Mouse (Mus musculus) liver, embryonic 14.5 days (tissue): ENCODE results near the gene Hist1h2ba. TPM values are rescaled to one million over a fixed set of nuclear protein-coding genes. Genes with fewer than 3 reads are reported as not detected.
A peak's percentile ranks its signal among the peaks of the same experiment; 100 is the strongest.

Experiments used
- ATAC-seq: fragments of 200-750 bp; cut with Nextera tagmentation; 2 replicates; pipeline ENCODE4 v1.8.0; 2017; ENCODE audit warnings: moderate number of reproducible peaks, mild to moderate bottlenecking, moderate library complexity; ENCODE audit not compliant: insufficient read depth
- DNase-seq, 3 experiments: peaks; one replicate each; pipeline ENCODE4 v3.0.0-alpha.2; 2012 to 2013; ENCODE audit warnings: low read depth in 3 of 3, low spot score in 3 of 3
- H3K27ac ChIP-seq: fragments of 300-500 bp; sonication (generic); 2 replicates; pipeline ENCODE4 v1.5.1; 2014; ENCODE audit warnings: moderate library complexity, mild to moderate bottlenecking, control low read depth, inconsistent platforms
- H3K27me3 ChIP-seq: fragments of 300-500 bp; sonication (generic); 2 replicates; pipeline ENCODE4 v1.6.1; 2014; ENCODE audit warnings: mild to moderate bottlenecking, low read length, moderate library complexity; ENCODE audit not compliant: control insufficient read depth, insufficient read depth
- H3K36me3 ChIP-seq: fragments of 300-500 bp; sonication (generic); replicated peaks from 2 replicates; pipeline ENCODE4 v1.6.1; 2014; ENCODE audit warnings: low read depth; ENCODE audit not compliant: control insufficient read depth, insufficient read depth
- H3K4me1 ChIP-seq, 2 experiments: fragments of 200-500 bp in 1 of 2; fragments of 300-500 bp in 1 of 2; sonication (generic) in 1 of 2; replicated peaks; 2 replicates each; pipeline ENCODE4 v1.6.1; 2012 to 2014; ENCODE audit warnings: antibody characterized with exemption in 1 of 2, inconsistent platforms in 1 of 2, low read length in 1 of 2; ENCODE audit not compliant: control insufficient read depth in 2 of 2, insufficient read depth in 2 of 2
- H3K4me2 ChIP-seq: fragments of 300-500 bp; sonication (generic); 2 replicates; pipeline ENCODE4 v1.6.1; 2014; ENCODE audit warnings: low read depth, mild to moderate bottlenecking, control low read depth, moderate library complexity
- H3K4me3 ChIP-seq, 2 experiments: fragments of 200-500 bp in 1 of 2; fragments of 300-500 bp in 1 of 2; sonication (generic) in 1 of 2; 2 replicates each; pipeline ENCODE4 v1.5.1; 2012 to 2014; ENCODE audit warnings: low read depth in 2 of 2, low read length in 2 of 2, mild to moderate bottlenecking in 2 of 2, control low read depth in 1 of 2, inconsistent platforms in 1 of 2, moderate library complexity in 1 of 2; ENCODE audit not compliant: insufficient read depth in 1 of 2
- H3K9ac ChIP-seq: fragments of 300-500 bp; sonication (generic); replicated peaks from 2 replicates; pipeline ENCODE4 v1.6.1; 2014; ENCODE audit warnings: mild to moderate bottlenecking, control low read depth, moderate library complexity
- H3K9me3 ChIP-seq: fragments of 300-500 bp; sonication (generic); 2 replicates; pipeline ENCODE4 v1.6.1; 2016; ENCODE audit warnings: low read length, mixed read lengths; ENCODE audit not compliant: control insufficient read depth
- CTCF ChIP-seq: IDR thresholded peaks from 2 replicates; pipeline ENCODE4 v1.5.1; 2016; ENCODE audit warnings: antibody characterized with exemption, low read depth, control low read depth
- EP300 ChIP-seq: IDR thresholded peaks from 2 replicates; pipeline ENCODE4 v1.6.1; 2016; ENCODE audit warnings: antibody characterized with exemption, low read depth
- WGBS: fragments of 180-500 bp; shearing (Covaris S2); extraction: QIAGEN DNeasy Blood & Tissue Kit; methylation state at CpG from one replicate; pipeline ENCODE4 v1.1.7; 2014; ENCODE audit not compliant: insufficient replicate concordance; 5-methylcytosine and 5-hydroxymethylcytosine counted together
- polyA plus RNA-seq, 2 experiments: library from polyadenylated mRNA; depleted of rRNA in 1 of 2; stranded (reverse) in 1 of 2; unstranded in 1 of 2; fragments of >200 nt; fragmentation: Nextera tagmentation in 1 of 2; extraction: Ambion mirVana in 1 of 2; gene quantifications; 2 replicates each; pipeline versions ENCODE4 v1.2.1 to v1.2.3; 2012 to 2014

Hist1h2ba gene
- polyA plus RNA-seq, 2 experiments, result not detected

DNA sequence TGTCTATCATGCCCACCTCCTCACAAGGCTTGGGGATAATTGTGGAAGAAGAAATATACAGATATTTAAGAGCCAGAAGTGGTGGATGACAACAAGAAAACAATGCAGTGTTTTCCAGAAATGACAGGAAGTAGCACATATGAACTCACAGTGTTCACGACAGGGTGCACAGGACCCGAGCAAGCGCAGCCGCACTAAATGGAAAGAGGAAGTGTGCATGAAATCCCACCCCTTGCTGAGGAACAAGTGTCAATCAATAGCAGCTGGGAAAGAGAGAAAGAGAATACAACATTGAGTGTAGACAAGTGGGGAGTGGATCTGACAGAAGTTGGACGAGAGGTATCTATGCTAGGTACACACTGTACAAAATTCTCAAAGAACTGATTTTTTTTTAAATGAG lies 22.6 kb downstream of the Hist1h2ba start:
- Histone ChIP-seq H3K36me3 (no peaks in the 10 kb centered on the region), H3K9ac (no peak overlapping the region)
- 18% methylated on average over 5 of the region's 5 CpGs for WGBS

DNA sequence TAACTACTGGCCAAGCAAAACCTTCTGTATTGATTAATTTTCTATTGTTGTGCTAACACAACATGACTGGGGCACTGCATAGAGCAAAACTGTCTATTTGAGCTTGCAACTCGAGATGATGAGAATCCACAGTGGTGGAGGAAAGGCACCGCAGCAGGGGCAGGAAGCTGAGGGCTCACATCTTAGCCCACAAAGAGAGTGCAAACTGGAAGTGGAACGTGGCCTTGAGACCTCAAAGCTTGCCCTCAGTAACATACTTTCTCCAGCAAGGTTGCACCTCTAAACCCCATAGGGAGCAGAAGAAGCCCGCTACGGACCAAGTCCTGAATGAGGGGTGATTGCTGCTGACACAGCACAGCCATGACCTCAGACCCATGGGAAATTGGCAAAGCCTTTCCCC lies 23.8 kb downstream of the Hist1h2ba start:
- WGBS, result 29% methylated on average over 5 of the region's 5 CpGs
- H3K27ac ChIP-seq, result no peak overlapping the region
- no peak overlapping the region for H3K4me3 ChIP-seq
- peaks cover 11 to 24% of the 10 kb centered on the region in 2 experiments; a peak in 2 of 4 replicates for H3K4me1 ChIP-seq
- DNase-seq, result no peak
- no peaks in the 10 kb centered on the region for H3K27me3 ChIP-seq
- H3K9me3 ChIP-seq, result no peaks in the 10 kb centered on the region
- no peak for TF ChIP-seq EP300
- no peak for TF ChIP-seq CTCF
- no peak overlapping the region for H3K4me2 ChIP-seq
- no peak for ATAC-seq
- no peak overlapping the region for H3K9ac ChIP-seq
- no peaks in the 10 kb centered on the region for H3K36me3 ChIP-seq

More for the DNA sequence above, 22.6 kb downstream of the Hist1h2ba start:
- H3K4me3 ChIP-seq, result no peak overlapping the region
- TF ChIP-seq CTCF (no peak), EP300 (no peak)
- DNase-seq (peak in 1 of 3 experiments; percentile 11), ATAC-seq (no peak)
- no peak overlapping the region for H3K4me2 ChIP-seq
- H3K9me3 ChIP-seq, result no peaks in the 10 kb centered on the region
- H3K4me1 ChIP-seq, result peaks cover 11 to 31% of the 10 kb centered on the region in 2 experiments; a peak in 2 of 4 replicates
- H3K27ac ChIP-seq, result no peak overlapping the region
- H3K27me3 ChIP-seq, result no peaks in the 10 kb centered on the region

- TF ChIP-seq EP300 (no peak), CTCF (no peak)
- H3K4me2 ChIP-seq, result no peak overlapping the region
- DNase-seq (no peak), ATAC-seq (no peak)
- H3K9ac ChIP-seq, result no peak overlapping the region
- H3K9me3 ChIP-seq, result no peaks in the 10 kb centered on the region
- H3K27me3 ChIP-seq, result no peaks in the 10 kb centered on the region
- H3K36me3 ChIP-seq, result no peaks in the 10 kb centered on the region
- no peak overlapping the region for H3K27ac ChIP-seq
- 0 out of 4 replicates have a peak, but pooled peaks cover 0 to 6% of the 10 kb centered on the region in 2 experiments for H3K4me1 ChIP-seq
- H3K4me3 ChIP-seq, result no peak overlapping the region
- WGBS, result 71% methylated on average over 5 of the region's 5 CpGs
Measured at GRCm38 (mm10) chr13:23906906-23907305, 27.1 kb downstream of the Hist1h2ba start.

DNA sequence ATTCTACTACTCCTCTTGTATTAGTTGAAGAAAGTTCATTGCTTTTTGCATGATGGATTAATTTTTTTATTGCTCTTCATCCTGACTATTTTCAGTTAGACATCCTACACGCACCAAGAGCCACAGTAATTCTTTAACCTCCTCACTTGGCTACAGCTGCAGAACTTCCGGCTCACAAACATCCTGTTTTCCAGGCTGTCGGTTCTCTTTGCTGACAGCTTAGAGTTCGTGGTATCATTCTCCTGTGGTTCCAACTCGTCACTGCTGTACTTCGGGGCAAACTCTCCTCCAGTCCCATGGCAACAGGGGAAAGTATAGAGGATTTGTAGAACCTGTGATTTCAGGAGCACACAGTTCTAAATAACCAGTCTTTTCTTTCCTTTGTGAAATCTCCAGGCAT lies 35.7 kb downstream of the Hist1h2ba start:
- Histone ChIP-seq H3K9ac (no peak overlapping the region), H3K4me1 (no peaks in the 10 kb centered on the region; a peak in 2 of 4 replicates), H3K27me3 (no peaks in the 10 kb centered on the region), H3K36me3 (no peaks in the 10 kb centered on the region), H3K4me2 (no peak overlapping the region), H3K4me3 (no peak overlapping the region), H3K9me3 (no peaks in the 10 kb centered on the region), H3K27ac (no peak overlapping the region)
- 18% methylated on average over 6 of the region's 6 CpGs for WGBS
- no peak for DNase-seq
- no peak for TF ChIP-seq CTCF
- TF ChIP-seq EP300, result no peak
- ATAC-seq, result no peak

GRCm38 (mm10) chr13:23893269-23893593 lies 40.7 kb downstream of the Hist1h2ba start:
- H3K4me1 ChIP-seq, result no peaks in the 10 kb centered on the region; a peak in 2 of 4 replicates
- no peaks in the 10 kb centered on the region for H3K9me3 ChIP-seq
- no peak overlapping the region for H3K9ac ChIP-seq
- H3K27me3 ChIP-seq, result no peaks in the 10 kb centered on the region
- 10% methylated on average over 4 of the region's 4 CpGs for WGBS
- no peak; the same call in 1 of the 2 replicates for ATAC-seq
- TF ChIP-seq EP300, result no peak
- TF ChIP-seq CTCF, result no peak
- H3K4me2 ChIP-seq, result no peak overlapping the region
- no peaks in the 10 kb centered on the region for H3K36me3 ChIP-seq
- no peak for DNase-seq
- H3K4me3 ChIP-seq, result no peak overlapping the region
- no peak overlapping the region for H3K27ac ChIP-seq
